Mouse (Mus musculus) liver, postnatal 0 days (tissue): ENCODE measurements at regions not wholly inside any gene's neighbourhood (a gene's known extent, or its start where the extent isn't known, plus 50 kb on each side); places are given as distances from the start of the nearest gene placed in this dataset.
"Not testable (repeated sequence)": the region's sequence is repeated elsewhere in the genome, so short reads cannot be mapped to it uniquely, and the experiment has no call there.

Source experiments
- CTCF ChIP-seq: sonication (generic); IDR thresholded peaks from 2 replicates; pipeline ENCODE4 v1.5.1; 2016; ENCODE audit warnings: antibody characterized with exemption, low read depth
- EP300 ChIP-seq: IDR thresholded peaks from 2 replicates; pipeline ENCODE4 v1.6.1; 2016; ENCODE audit warnings: antibody characterized with exemption, low read depth, mild to moderate bottlenecking

GRCm38 (mm10) chr12:115753135-115753534 lies 294.4 kb upstream of the Zfp386 start:
- TF ChIP-seq CTCF, EP300: not testable (repeated sequence)
